Mouse (Mus musculus) right cerebral cortex, adult 2 months (tissue): ENCODE measurements at regions not wholly inside any gene's neighbourhood (a gene's known extent, or its start where the extent isn't known, plus 50 kb on each side); places are given as distances from the start of the nearest gene placed in this dataset.
A peak's percentile ranks its signal among the peaks of the same experiment; 100 is the strongest.
"Not testable (repeated sequence)": the region's sequence is repeated elsewhere in the genome, so short reads cannot be mapped to it uniquely, and the experiment has no call there.

Experiments
- DNase-seq, 2 experiments: peaks; one replicate each; pipeline ENCODE4 v3.0.0; 2021 to 2022; ENCODE audit warnings: low spot score in 2 of 2

DNA sequence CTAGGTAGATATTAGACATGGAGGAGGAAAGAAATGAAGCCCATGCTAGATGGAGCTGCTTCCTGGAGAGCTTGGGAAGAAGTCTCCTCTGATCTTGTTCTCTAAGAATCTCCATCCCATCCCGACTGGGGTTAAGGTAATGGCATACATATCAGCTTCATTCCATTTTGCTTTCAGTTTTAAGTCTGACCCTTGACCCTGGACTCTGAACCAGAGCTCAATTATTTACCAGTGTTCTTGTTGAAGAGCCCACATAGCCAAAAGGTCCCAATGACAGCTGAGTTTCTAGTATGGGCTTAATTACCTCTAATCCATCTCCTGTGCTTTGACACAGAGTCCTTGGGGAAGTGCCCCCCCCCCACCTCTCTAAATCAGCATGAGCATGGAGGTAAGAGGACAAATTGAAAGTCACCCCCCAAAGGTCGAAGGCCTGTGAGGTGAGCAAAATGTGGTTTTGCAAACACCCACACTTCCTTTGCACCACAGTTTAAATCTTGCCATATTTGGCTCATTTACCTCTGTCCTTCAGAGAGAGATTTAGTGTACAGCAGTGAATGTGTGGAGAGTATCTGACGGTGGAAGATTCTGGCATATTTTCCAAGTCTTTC, 371.5 kb downstream of the Ets1 start:
- no peak for DNase-seq

DNA sequence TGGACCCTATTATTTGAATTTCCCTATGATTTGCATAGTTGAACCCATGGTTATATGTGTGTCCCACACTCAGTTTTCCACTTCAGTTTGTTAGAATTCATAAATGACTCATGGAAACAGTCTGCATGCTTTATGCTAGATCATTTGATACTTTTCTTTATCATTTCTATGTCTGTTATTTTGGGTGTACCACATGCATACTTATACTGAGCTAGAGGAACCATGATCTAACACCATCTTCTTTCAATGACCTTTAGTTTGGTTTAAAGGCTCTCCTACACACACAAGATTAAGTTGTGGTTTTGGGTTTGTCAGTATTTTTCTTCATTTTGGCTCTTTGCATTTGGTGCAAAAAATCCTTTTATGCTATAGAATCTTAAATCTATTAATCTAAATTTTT, 375.2 kb downstream of the Ets1 start:
- DNase-seq: no peak

DNA sequence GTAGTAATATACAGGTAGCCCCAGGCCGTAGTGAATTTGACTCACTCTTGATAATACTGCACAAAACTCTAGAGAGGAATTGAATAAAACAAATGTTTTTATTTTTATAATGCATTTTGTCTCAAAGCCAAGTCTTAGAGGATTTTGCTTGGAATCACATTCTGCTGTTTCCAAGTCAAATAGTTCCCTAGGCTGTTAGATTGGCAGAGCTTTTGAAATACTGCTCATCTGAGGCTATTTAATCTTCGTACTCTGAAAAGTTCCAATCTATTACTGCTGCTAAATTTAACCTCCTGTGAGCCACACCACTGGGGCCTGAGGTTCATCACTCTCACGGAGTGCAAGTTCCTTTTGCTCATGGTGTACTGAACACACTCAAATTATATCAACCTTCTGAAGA, 399.4 kb downstream of the Ets1 start:
- no peak for DNase-seq

DNA sequence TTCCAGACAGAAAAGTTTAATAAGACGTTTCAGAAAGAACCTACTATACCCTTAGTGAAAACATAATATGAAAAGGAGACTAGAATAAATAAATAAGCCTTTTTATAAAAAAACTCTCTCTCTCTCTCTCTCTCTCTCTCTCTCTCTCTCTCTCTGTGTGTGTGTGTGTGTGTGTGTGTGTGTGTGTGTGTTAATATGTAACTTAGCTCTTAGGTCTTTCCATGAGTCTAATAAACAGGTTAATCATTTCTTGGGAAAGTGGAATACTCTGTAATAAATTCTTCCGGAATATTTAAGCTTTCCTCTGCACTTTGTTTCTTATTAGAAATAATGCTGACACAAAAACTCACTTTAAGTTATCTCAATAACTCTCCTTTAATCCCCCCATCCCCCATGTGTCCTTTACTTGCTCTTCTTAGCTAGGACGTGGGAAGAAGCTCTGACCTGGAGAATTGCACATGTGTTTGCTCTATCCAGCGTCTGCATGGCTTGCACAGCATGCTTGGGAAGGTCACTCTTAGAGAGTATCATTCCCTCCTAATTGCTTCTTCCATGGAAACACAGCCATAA, 403.3 kb downstream of the Ets1 start:
- no peak for DNase-seq

DNA sequence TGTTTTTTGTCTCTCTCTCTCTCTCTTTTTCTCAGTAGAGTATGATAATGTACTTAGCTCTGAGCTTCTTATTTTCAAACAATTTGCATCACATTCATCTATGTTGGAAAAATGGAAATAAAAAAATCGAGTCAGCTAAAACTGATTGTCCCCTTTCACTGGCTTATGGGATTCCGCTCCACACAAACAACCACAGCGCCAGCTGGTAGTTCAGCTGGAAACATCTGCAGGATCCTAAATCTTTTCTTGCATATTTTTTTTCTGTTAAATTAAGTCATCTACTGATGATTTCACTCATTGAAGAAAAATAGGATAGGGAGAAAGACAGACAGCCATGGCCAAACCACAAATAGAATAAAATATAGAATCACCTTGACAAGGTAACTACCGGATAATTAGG, 414.8 kb downstream of the Ets1 start:
- DNase-seq: no peak

DNA sequence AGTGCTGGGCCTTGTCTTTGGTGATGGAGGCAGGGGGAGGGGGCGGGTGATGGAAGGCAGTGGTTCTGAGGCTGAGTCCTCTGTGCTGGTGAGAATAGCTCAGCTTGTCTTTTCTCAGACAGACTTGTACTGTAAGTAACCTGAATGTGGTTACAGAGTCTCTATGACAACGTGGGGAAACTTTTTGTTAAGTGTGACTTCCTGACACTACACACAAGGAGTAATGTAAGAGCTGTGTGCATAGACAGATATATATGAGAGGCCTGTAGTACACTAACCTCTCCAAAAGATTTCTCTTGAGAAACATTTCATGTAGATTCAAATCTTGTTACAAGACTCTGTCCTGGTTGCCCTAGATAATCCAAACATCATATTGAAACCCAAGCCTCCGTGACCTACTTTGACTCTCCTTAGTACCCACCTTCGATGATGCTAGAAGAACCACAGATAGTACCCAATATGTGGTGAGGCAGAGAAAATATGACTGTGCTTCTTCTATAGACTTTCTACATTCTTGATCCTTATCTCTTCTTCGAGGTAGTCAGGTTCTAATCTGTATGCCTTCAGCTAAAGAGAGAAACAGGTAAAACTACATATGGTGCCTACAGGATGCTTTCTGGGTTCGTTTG, 424.7 kb downstream of the Ets1 start:
- DNase-seq: no peak

DNA sequence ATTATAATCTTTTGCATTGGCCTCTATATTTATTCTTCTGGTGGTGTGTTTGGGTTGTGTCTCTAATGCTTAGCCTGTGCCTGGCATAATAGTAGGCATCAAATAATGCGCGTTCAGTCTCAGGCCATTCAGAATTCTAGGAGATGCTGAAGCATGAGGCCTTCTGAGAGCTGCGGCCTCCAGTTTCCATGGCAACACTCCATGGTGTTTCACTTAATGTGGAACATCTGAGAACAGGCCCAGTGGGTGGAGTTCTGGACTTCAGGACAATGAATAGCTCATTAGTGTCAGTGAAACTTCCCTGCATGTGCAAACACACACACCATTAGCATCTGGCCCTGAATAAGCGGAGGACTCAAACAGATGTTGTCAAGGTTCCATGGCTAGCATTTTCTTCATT, 426.5 kb downstream of the Ets1 start:
- peak; percentile 32 to 46 for DNase-seq

DNA sequence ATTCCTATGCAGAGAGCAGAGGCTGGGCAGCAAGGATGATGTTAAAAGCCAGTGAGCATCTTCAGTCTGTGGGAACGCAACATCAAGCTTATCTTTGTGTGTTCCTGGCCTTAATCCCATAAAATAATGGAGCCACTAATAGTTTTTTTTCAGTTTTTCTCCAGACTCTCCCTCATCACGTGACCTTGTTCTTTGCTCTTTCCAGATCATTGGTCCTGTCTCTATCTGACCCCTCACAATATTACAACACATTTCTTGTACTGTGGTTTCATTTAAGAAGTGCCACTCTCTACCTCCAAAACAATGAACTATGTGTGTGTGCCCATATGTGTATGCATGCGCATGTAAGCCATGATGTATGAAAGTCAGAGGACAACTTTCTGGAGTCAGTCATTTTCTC, 429.3 kb downstream of the Ets1 start:
- no peak for DNase-seq

DNA sequence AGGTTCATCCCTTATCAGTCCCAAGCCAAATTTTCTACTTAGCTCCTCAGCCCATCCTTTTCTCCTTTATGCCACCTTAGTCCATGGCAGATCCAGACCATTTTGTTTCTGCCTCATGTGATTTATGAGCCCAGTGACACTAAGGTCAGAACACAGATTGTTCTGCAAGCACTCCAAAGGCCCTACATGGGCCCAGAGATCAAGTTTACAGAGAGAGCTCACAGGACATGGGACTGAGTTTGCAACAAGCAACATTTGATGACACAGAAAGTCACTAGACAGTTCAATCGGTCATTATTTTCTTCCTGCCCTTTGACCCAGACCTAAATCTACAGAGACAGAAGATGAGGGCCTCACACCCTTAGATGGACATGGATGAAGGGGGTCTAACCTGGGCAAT, 431.5 kb downstream of the Ets1 start:
- no peak for DNase-seq

DNA sequence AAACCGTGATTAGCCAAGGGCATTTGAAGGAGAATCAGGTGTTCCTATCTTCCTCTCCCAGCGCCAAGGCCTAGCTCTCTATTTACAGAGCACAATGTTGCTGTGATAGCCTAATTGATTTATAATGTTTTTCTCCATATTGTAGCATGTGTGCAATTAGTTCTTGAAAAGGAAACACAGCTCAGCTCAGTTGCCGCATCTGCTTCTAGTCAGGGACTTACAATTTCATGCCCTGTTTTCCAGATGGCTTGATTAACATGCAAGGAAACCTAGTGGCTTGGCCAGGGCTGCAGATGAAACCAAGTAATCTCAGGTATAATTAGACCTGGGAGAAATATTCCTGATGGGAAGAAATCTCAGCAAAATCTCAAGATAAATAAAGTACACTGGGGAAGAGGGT, 434.1 kb downstream of the Ets1 start:
- no peak for DNase-seq

DNA sequence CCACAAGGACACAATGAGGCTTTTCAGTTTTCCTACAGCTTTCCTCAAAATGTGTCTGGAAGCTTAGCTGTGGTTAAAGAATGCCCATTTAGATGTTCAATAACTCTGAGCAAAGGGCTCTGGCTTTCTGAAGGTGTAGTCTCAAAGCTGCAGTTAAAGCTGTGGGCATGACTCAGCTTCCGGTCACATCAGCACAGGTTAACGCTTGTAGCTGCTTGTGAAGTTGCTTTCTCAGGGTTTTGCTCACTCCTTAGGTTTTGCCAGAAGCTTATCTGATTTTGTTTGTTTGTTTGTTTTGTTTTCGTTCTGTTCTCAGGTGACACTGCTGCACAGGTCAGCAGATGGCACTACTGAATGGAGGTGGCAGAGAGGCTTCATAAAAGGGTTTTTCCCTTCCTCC, 444.2 kb downstream of the Ets1 start:
- DNase-seq: peak in 1 of 2 experiments; percentile 3

DNA sequence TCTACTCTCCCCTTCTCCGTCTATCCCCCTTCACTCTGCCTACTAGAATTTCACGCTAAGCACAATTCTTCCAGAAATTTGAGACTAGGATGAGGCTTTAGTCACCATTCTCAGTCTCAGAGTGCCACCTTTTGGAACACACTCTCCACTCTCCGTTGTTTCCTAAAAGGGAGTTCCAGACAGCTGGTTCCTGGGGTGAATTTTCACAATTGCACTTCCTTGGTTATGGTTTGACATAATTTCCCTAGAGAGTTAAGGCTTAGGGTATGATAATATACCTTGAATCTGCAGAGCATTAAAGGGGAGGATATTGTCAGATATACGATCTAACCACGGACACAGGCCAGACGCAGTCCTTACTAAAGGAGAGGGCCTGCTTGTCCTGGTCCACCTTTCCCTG, 444.8 kb downstream of the Ets1 start:
- peak; percentile 29 to 60 for DNase-seq

DNA sequence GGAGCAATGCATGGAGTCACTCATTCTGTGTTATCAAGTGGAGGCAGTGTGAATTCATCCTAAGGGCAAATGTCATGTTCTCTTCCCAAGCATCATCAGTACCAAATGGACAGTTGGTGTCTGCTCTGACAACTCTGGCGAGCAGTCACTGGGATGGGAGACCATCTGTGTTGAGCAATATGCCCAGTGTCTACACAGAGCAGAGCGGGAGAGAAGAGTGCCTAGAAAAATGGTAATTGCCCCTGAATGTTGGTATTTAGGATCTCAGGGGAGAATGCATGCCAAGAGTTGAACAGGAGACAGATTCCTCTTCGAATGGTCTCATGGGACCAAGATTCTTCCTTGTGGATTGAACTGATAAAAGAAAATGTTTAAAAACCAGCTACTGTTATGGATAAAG, 454.0 kb downstream of the Ets1 start:
- DNase-seq: no peak

DNA sequence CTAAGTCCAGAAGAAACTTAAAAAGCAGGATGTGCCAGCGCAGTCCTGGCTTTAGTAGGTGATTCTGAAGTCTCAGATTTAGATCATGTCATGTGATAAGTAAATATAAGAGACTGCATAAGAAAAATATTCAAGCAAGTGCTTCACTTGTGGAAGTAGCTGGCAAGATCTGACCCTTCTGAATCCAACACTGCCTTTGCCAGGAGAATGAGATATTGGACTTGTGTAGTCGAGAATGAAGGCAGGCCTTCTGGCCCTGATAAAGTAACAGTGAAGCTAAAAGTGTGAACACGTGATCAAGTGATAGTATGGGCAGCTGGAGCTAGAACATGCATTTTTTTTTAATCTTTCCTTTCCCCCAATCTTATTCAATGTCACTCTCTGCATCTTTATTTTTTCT, 455.6 kb downstream of the Ets1 start:
- DNase-seq: no peak

DNA sequence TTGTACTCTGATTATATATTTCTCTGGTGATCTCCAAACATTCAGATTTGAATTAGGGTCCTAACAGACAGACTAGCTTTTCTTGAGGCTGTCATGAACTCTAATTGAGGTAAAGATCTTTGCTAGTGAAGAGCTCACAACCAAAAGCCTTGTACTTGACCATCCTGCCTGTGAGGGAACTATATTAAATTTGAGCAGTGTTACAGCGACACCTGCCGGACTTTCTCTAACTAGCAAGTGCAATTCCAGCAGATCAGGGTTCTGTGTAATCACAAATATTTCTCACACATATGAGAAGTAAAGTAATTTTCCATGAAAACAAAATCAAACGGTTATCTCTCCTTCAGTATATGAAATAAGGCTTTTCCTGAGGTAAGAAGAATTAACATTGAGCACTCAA, 459.6 kb downstream of the Ets1 start:
- DNase-seq: peak; percentile 84 to 85

DNA sequence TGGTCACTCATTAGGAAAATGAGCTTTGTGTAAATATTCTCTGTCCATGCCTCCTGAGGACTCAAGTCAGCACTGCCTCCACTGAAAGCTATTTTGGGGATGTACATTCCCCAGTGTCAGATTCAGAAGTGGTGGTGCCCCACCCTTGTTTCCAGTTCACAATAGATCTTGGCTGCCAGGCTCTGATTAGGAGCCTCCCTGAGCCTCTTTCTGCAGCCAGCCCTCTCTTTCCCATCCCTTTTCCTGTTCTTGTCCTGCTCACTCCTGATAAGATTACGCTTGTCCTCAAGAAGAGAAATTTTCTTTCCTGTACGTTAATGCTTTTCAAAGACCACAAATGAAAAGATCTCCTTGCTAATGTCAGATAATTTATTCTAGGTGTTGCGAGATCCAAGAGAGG, 465.2 kb downstream of the Ets1 start:
- no peak for DNase-seq

DNA sequence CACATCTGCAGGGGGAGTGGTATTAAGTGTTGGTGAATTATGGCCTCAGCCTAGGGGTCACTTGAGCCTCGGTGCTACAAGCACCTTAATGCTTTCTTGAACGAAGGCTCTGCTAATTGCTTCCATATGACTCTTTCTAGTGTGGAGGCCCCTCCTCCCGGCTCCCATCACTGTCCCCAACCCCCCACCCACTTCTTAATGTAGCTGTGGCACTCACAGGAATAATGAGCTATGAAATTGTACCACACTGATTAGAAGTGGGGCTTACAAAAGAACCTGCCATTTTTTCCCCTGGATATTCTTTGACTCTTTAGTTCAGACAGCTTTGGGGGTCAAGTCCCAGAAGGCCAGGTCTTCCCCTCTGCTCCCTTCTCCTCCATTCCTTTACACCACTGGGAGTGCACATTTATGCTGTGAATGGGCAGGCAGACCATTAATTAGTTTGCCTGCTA, 468.6 kb downstream of the Ets1 start:
- DNase-seq: no peak

DNA sequence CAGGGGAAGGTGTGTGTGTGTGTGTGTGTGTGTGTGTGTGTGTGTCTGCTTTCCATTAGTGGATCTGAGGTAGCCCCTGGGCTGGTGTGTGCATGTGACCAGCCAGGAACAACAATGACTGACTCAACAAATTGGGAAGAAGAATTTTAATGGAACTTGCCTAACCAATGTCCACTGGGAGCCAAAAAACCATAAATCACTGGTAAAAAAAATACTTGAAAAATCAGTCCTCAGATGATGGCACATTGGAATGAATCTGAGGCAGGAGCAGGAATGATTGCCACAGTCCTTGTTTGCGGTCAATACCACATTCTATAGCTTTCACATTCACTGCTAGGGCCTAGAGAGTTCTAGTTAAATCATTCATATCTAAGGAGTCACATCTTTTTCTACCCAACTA, 487.8 kb downstream of the Ets1 start:
- no peak for DNase-seq

DNA sequence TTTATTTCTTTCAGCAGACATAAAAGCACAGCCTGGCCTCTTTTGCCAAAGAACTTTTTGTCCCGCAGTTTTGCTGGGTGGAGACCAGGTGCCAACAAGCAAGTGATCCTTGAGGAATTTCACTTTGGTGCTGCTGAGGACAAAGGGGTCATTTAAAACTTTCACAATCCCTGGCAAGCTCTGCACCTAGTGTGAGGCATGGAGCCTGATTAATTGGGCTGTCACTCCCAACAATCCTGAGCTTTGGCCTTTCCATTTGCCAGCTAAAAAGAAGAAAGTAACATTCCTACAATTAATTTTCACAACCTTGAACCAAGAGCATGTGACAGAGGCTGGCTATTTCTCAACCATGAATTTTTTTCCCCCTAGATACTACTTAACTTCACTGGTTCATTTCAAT, 516.2 kb downstream of the Ets1 start:
- no peak for DNase-seq

DNA sequence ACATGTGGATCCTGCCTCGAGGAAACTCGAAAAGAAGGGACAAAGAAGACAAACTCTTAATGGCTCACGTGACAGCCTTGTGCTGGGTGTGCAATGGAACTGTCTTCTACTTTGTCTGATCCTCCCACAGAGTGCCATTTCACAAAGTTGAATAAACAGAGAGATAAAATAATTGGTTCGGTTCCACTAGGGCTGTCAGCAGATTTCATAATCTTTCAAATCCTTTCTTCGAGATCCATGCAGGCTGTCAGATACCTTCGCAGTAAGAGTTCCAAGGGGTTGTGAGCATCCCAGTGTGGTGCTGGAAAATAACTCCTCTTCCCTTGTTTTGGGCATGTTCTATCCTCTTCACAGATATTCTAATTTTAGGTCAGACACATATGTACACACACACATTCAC, 532.1 kb downstream of the Ets1 start:
- DNase-seq: no peak

DNA sequence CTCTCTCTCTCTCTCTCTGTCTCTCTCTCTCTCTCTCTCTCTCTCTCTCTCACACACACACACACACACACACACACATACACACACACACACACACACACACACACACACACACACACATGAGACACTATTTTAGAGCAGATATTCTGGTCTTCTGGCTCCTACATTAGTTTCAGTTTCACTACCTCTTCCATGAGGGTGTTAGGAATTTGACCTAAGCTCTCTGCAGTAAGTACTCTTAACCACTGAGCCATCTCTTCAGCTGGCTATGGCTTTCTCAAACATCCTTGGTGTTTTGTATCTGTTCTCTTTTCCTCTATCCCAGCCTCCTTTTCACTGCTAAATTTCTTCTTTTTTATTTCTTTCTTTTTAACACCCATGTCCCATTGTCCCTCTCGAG, 533.1 kb downstream of the Ets1 start:
- DNase-seq: not testable (repeated sequence)

DNA sequence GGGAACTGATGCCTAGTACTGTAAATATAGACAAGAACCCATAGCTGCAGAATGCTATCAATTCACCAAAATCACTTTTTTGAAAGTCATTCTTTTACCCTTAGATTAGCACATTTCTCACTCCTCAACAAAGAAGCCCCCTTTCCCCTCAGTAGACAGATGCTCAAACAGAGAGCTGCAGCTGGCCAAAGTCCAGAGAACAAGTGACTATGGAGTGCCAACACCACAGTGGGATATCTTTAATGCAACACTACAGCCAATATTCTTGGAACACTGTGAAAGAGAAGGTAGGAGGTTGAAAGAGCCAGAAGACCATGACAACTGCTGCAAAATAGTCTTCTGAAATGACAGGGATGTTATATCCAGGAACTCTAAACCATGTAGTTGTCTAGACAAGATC, 544.0 kb downstream of the Ets1 start:
- DNase-seq: no peak

DNA sequence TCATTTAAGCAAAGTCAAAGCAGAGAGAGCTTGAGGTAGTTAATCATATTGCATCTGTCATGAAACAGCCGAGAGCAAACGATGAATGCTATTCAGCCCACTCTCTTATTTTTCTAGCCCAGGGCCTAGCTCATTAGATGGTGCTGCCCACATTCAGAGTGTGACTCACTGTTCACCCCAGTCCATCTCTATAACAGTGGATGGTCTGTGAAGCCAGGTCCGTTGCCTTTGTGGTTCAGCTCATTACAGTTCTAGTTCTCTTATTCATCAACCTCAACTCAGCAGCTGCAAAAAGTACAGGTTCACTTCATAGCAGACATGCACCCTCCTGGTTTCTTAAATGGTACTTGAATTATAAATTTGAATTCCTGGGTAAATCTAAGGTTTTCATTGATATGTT, 551.2 kb downstream of the Ets1 start:
- DNase-seq: no peak

DNA sequence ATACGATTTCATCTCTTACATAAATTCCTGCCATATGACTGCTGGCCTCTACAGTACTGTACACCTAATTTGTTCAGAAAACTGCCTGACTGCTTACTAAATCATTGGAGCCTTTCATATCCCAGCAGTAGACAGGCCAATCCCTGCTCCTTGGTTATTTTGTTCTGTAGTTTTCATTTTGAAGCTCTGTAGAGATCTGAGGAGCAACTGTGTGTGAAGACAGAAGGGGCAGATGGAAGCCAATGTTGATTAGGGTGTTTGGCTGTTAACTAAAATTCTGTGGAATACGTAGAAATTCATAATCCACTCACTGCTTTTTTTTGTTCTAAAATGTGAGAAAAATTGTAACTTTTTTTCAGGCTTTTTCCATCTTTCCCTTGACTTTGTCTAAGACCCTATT, 573.1 kb downstream of the Ets1 start:
- DNase-seq: no peak
